Mouse (Mus musculus): ENCODE measurements around the gene Acmsd.

DNA sequence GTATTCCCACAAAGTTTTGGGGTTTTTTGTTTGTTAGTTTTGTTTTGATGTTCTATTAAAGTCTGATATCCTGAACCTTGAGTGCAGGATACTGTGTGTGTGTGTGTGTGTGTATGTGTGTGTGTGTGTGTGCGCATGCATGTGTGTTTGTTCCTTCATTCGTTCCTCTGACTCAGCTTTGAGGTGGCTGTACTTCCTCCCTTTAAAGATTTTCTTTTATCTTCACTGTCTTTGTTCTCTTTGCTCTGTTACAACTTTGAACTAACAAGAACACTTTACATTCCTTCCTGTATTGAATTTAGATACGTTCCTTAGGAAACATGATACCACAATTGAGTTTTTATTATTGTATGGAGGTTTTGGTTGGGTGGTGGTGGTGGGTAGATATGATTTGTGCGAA lies 67.1 kb downstream of the Acmsd start:
- TF ChIP-seq MAFK (IDR thresholded peaks at IDR 0.05; ENCODE audit: insufficient read depth, low read depth, low read length), result no peak
- TF ChIP-seq ZNF384 (IDR thresholded peaks at IDR 0.05; ENCODE audit: low read depth, low read length), result no peak
- TF ChIP-seq HCFC1 (IDR thresholded peaks at IDR 0.05; ENCODE audit: borderline replicate concordance, insufficient read depth, low read length), result no peak
- no peak for TF ChIP-seq ZC3H11A (IDR thresholded peaks at IDR 0.05; ENCODE audit: borderline replicate concordance, low read depth, low read length)
